Mouse (Mus musculus) heart, postnatal 0 days (tissue): ENCODE data around the gene Gm5800. TPM values are rescaled to one million over a fixed set of nuclear protein-coding genes. Genes with fewer than 3 reads are reported as not detected.
"Not testable (repeated sequence)": the region's sequence is repeated elsewhere in the genome, so short reads cannot be mapped to it uniquely, and the experiment has no call there.

Experiments
- ATAC-seq: fragments of 200-750 bp; cut with Nextera tagmentation; 2 replicates; pipeline ENCODE4 v1.8.0; 2017; ENCODE audit warnings: low read depth, moderate number of reproducible peaks, moderate library complexity; ENCODE audit not compliant: insufficient read depth
- DNase-seq: peaks from one replicate; pipeline ENCODE4 v3.0.0-alpha.2; 2016; ENCODE audit warnings: low spot score
- H3K27ac ChIP-seq: fragments of 300-500 bp; sonication (generic); 2 replicates; pipeline ENCODE4 v1.5.1; 2014; ENCODE audit warnings: low read depth, mild to moderate bottlenecking
- H3K27me3 ChIP-seq: fragments of 300-500 bp; sonication (generic); 2 replicates; pipeline ENCODE4 v1.6.1; 2014; ENCODE audit warnings: low read length, mixed read lengths; ENCODE audit not compliant: control insufficient read depth, insufficient read depth
- H3K36me3 ChIP-seq: fragments of 300-500 bp; sonication (generic); replicated peaks from 2 replicates; pipeline ENCODE4 v1.6.1; 2014; ENCODE audit warnings: low read length, mixed read lengths; ENCODE audit not compliant: control insufficient read depth, insufficient read depth
- H3K4me1 ChIP-seq: fragments of 300-500 bp; sonication (generic); 2 replicates; pipeline ENCODE4 v1.6.1; 2014; ENCODE audit warnings: antibody characterized with exemption; ENCODE audit not compliant: control insufficient read depth, insufficient read depth
- H3K4me2 ChIP-seq: fragments of 300-500 bp; sonication (generic); 2 replicates; pipeline ENCODE4 v1.6.1; 2014; ENCODE audit warnings: low read depth, mild to moderate bottlenecking, low read length, moderate library complexity
- H3K4me3 ChIP-seq: fragments of 300-500 bp; sonication (generic); 2 replicates; pipeline ENCODE4 v1.5.1; 2014; ENCODE audit warnings: low read depth, low read length
- H3K9ac ChIP-seq: fragments of 300-500 bp; sonication (generic); replicated peaks from 2 replicates; pipeline ENCODE4 v1.6.1; 2014; ENCODE audit warnings: low read depth, low read length, mixed read lengths
- H3K9me3 ChIP-seq: fragments of 300-500 bp; sonication (generic); replicated peaks from 2 replicates; pipeline ENCODE4 v1.6.1; 2016; ENCODE audit warnings: low read length; ENCODE audit not compliant: control insufficient read depth
- CTCF ChIP-seq: IDR thresholded peaks from 2 replicates; pipeline ENCODE4 v1.5.1; 2016; ENCODE audit warnings: antibody characterized with exemption, control low read depth, low read depth
- EP300 ChIP-seq: IDR thresholded peaks from 2 replicates; pipeline ENCODE4 v1.6.1; 2016; ENCODE audit warnings: antibody characterized with exemption, low read depth
- WGBS: fragments of 180-500 bp; shearing (Covaris S2); extraction: QIAGEN DNeasy Blood & Tissue Kit; methylation state at CpG from one replicate; pipeline ENCODE4 v1.1.7; 2014; 5-methylcytosine and 5-hydroxymethylcytosine counted together
- polyA plus RNA-seq: library from polyadenylated mRNA; unstranded; fragments of >200 nt; fragmentation: Nextera tagmentation; extraction: Ambion mirVana; gene quantifications from 2 replicates; pipeline ENCODE4 v1.2.1, GENCODE M21; 2015
- total RNA-seq: library from RNA; depleted of rRNA; stranded (reverse); fragments of >200 nt; gene quantifications from 2 replicates; pipeline ENCODE4 v1.2.3, GENCODE M21; 2014; ENCODE audit warnings: low replicate concordance; rRNA removed

The Gm5800 gene
- total and polyA plus RNA-seq, 2 experiments from 2014 or later: not detected

GRCm38 (mm10) chr14:51737967-51738366 is 21.0 kb upstream of the Gm5800 start:
- peaks cover 43% of the 10 kb centered on the region for H3K27me3 ChIP-seq
- H3K4me3 ChIP-seq: no peak overlapping the region
- H3K9ac ChIP-seq: no peak overlapping the region
- 14% methylated on average over 12 of the region's 12 CpGs for WGBS
- no peak for TF ChIP-seq CTCF
- H3K27ac ChIP-seq: no peak overlapping the region
- H3K36me3 ChIP-seq: no peaks in the 10 kb centered on the region
- ATAC-seq (no peak; the same call in 1 of the 2 replicates), DNase-seq (no peak)
- peaks cover 7% of the 10 kb centered on the region; the same call in 1 of the 2 replicates for H3K4me1 ChIP-seq
- H3K9me3 ChIP-seq: no peaks in the 10 kb centered on the region
- H3K4me2 ChIP-seq: no peak overlapping the region

GRCm38 (mm10) chr14:51695368-51695767 is 21.6 kb downstream of the Gm5800 start, which contains the start of gene Gm17079:
TSS of gene Gm17079 (minus strand) at chr14:51695468.
- H3K4me2 ChIP-seq, H3K36me3 ChIP-seq, H3K4me3 ChIP-seq, H3K9ac ChIP-seq, ATAC-seq, H3K27me3 ChIP-seq, H3K4me1 ChIP-seq, H3K9me3 ChIP-seq, DNase-seq, H3K27ac ChIP-seq: not testable (repeated sequence)
- 82% methylated on average over 1 of the region's 2 CpGs for WGBS

- Histone ChIP-seq H3K27ac (no peak overlapping the region), H3K9me3 (no peaks in the 10 kb centered on the region), H3K9ac (no peak overlapping the region), H3K27me3 (no peaks in the 10 kb centered on the region), H3K36me3 (no peaks in the 10 kb centered on the region), H3K4me2 (no peak overlapping the region), H3K4me3 (no peak overlapping the region), H3K4me1 (no peaks in the 10 kb centered on the region)
- no peak for DNase-seq
- 85% methylated on average over 5 of the region's 5 CpGs for WGBS
- TF ChIP-seq EP300 (no peak), CTCF (no peak)
- ATAC-seq: no peak
Observed at GRCm38 (mm10) chr14:51677269-51677668, 39.7 kb downstream of the Gm5800 start.

Other genes with a start within 250 kb of the Gm5800 start
- gene Gm5622, start 164.4 kb downstream of the Gm5800 start, total RNA-seq: not detected in 2 replicates
- not detected in 2 replicates for gene Gm5622, start 164.4 kb downstream of the Gm5800 start, polyA plus RNA-seq
- gene Gm17175, start 143.1 kb downstream of the Gm5800 start, total RNA-seq: not detected in 2 replicates
- not detected in 2 replicates for gene Gm17175, start 143.1 kb downstream of the Gm5800 start, polyA plus RNA-seq
- not detected in 2 replicates for gene Gm17174, start 125.0 kb downstream of the Gm5800 start, total RNA-seq
- not detected in 2 replicates for gene Gm17174, start 125.0 kb downstream of the Gm5800 start, polyA plus RNA-seq
- not detected in 2 replicates for gene Gm17078, start 105.9 kb downstream of the Gm5800 start, total RNA-seq
- not detected in 2 replicates for gene Gm17078, start 105.9 kb downstream of the Gm5800 start, polyA plus RNA-seq
- not detected in 2 replicates for gene Gm4181, start 81.5 kb downstream of the Gm5800 start, total RNA-seq
- not detected in 2 replicates for gene Gm4181, start 81.5 kb downstream of the Gm5800 start, polyA plus RNA-seq
- not detected in 2 replicates for gene Gm17079, start 21.7 kb downstream of the Gm5800 start, total RNA-seq
- not detected in 2 replicates for gene Gm17079, start 21.7 kb downstream of the Gm5800 start, polyA plus RNA-seq
- gene Ang4, start 56.4 kb upstream of the Gm5800 start, total RNA-seq: not detected in 2 replicates
- not detected in 2 replicates for gene Ang4, start 56.4 kb upstream of the Gm5800 start, polyA plus RNA-seq
- gene AY358078, start 82.9 kb upstream of the Gm5800 start, total RNA-seq: not detected in 2 replicates
- gene AY358078, start 82.9 kb upstream of the Gm5800 start, polyA plus RNA-seq: not detected in 2 replicates
- not detected in 2 replicates for gene Ear6, start 136.5 kb upstream of the Gm5800 start, total RNA-seq
- not detected in 2 replicates for gene Ear6, start 136.5 kb upstream of the Gm5800 start, polyA plus RNA-seq
- gene Mettl17, start 167.7 kb upstream of the Gm5800 start, total RNA-seq: 21.6 and 57.0 TPM in 2 replicates
- 27.2 and 37.7 TPM in 2 replicates for gene Mettl17, start 167.7 kb upstream of the Gm5800 start, polyA plus RNA-seq
- gene Slc39a2, start 175.7 kb upstream of the Gm5800 start, total RNA-seq: not detected in 2 replicates
- 0.15 and 0.26 TPM in 2 replicates for gene Slc39a2, start 175.7 kb upstream of the Gm5800 start, polyA plus RNA-seq
- 785 and 1,158 TPM in 2 replicates for gene Ndrg2, start 197.0 kb upstream of the Gm5800 start, total RNA-seq
- gene Ndrg2, start 197.0 kb upstream of the Gm5800 start, polyA plus RNA-seq: 581 and 591 TPM in 2 replicates
- not detected in 2 replicates for gene Tppp2, start 201.2 kb upstream of the Gm5800 start, total RNA-seq
- gene Tppp2, start 201.2 kb upstream of the Gm5800 start, polyA plus RNA-seq: not detected in 2 replicates
- gene Rnase13, start 205.6 kb upstream of the Gm5800 start, total RNA-seq: not detected in 2 replicates
- not detected in 2 replicates for gene Rnase13, start 205.6 kb upstream of the Gm5800 start, polyA plus RNA-seq